Mouse (Mus musculus) megakaryocyte, embryonic 14.5 days (primary cell): ENCODE data around the gene Trmt10c.

ENCODE experiments used
- FLI1 ChIP-seq: IDR thresholded peaks from 2 replicates; pipeline ENCODE4 v1.6.1; 2012; ENCODE audit warnings: low read length, inconsistent platforms, mixed read lengths
- GATA1 ChIP-seq: IDR thresholded peaks from 3 replicates; pipeline ENCODE4 v1.6.1; 2012; ENCODE audit warnings: mixed read lengths, low read length, inconsistent platforms, borderline replicate concordance

DNA sequence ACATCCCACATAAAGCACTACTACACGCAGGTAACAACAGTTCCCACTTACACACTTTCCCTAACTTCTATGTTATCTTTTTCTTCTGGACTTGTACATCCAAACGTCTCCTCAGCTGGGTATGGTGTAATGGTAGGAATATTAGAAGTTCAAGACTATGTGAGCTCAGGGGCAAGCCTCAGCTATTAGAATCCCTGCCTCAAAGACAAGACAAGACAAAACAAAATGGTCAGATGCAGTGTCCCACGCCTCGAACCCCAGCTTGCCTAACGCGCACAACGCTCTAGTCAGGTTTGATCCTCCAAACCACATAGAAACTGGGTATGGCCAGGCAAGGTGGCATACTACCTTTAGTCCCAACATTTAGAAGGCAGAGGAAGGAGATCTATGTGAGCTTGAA is 18.0 kb downstream of the Trmt10c start:
- TF ChIP-seq GATA1 (no peak), FLI1 (no peak)
